Mouse (Mus musculus) hindbrain, embryonic 15.5 days (tissue): Measurements from ENCODE around the gene Trf. TPM values are rescaled to one million over a fixed set of nuclear protein-coding genes. Genes with fewer than 3 reads are reported as not detected.

Source experiments
- ATAC-seq: fragments of 200-750 bp; cut with Nextera tagmentation; 2 replicates; pipeline ENCODE4 v1.8.0; 2017; ENCODE audit warnings: low read depth, moderate number of reproducible peaks, moderate TSS enrichment; ENCODE audit not compliant: low FRiP score
- H3K27ac ChIP-seq: fragments of 300-500 bp; sonication (generic); replicated peaks from 2 replicates; pipeline ENCODE4 v1.5.1; 2015; ENCODE audit warnings: mild to moderate bottlenecking, inconsistent platforms
- H3K27me3 ChIP-seq: fragments of 300-500 bp; sonication (generic); 2 replicates; pipeline ENCODE4 v1.6.1; 2015; ENCODE audit warnings: control low read depth, inconsistent platforms
- H3K36me3 ChIP-seq: fragments of 300-500 bp; sonication (generic); 2 replicates; pipeline ENCODE4 v1.6.1; 2015; ENCODE audit warnings: control low read depth, inconsistent platforms
- H3K4me1 ChIP-seq: fragments of 300-500 bp; sonication (generic); replicated peaks from 2 replicates; pipeline ENCODE4 v1.6.1; 2015; ENCODE audit warnings: control low read depth, inconsistent platforms
- H3K4me2 ChIP-seq: fragments of 300-500 bp; sonication (generic); 2 replicates; pipeline ENCODE4 v1.6.1; 2015; ENCODE audit warnings: moderate library complexity, mild to moderate bottlenecking, inconsistent platforms
- H3K4me3 ChIP-seq: fragments of 300-500 bp; sonication (generic); 2 replicates; pipeline ENCODE4 v1.5.1; 2015; ENCODE audit warnings: mild to moderate bottlenecking, inconsistent platforms
- H3K9ac ChIP-seq: fragments of 300-500 bp; sonication (generic); 2 replicates; pipeline ENCODE4 v1.6.1; 2015; ENCODE audit warnings: inconsistent platforms
- H3K9me3 ChIP-seq: fragments of 300-500 bp; sonication (generic); 2 replicates; pipeline ENCODE4 v1.6.1; 2016; ENCODE audit warnings: control low read depth, inconsistent platforms
- WGBS: fragments of 180-500 bp; shearing (Covaris S2); methylation state at CpG from one replicate; pipeline ENCODE4 v1.1.7; 2015; 5-methylcytosine and 5-hydroxymethylcytosine counted together
- polyA plus RNA-seq: library from polyadenylated mRNA; unstranded; fragments of >200 nt; fragmentation: Nextera tagmentation; extraction: Ambion mirVana; gene quantifications from 2 replicates; pipeline ENCODE4 v1.2.1, GENCODE M21; 2015

Trf gene
- polyA plus RNA-seq, 1 experiment from 2014 or later = 40.4 TPM

DNA sequence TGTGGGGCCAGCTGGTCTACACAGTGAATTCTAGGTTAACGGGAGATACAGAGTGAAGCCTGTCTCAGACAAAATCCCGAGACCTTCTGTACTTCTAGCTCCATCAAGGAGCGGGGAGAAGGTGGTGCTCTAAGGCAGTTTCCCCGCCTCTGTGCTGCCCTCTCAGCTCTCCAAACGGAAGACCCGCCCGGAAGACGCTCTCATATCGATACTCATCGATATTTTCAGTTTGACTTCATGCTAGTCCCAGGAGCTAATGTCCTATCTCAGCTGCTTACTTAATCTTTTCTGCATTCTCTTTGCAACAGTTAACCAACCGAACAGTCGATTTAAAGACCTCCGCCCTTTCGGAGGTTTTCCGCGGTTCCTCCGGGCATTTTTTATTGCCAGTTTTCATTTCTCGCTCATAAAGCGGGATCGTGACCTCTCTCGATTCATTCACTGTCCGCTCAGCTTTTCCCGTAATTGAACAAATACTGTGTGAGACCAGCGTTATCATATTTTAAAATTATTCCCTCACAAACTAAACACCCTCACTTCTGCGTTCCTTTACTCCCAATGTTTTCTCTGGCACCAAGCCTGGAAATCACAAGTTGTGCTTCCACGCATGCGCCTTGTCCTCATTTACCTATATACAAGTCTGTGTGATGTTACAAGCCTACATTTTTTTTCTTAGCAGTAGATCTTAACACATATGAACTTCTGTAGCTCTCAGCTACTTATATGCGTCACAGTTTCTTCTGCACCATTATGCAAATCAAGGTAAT lies 17.4 kb downstream of the Trf start:
- WGBS = 82% methylated on average over 28 of the region's 28 CpGs
- Histone ChIP-seq H3K9me3 (no peaks in the 10 kb centered on the region), H3K4me2 (peak overlapping the region; percentile 27), H3K36me3 (no peaks in the 10 kb centered on the region), H3K9ac (no peak overlapping the region), H3K4me3 (peak overlapping the region; percentile 17; the same call in 1 of the 2 replicates), H3K27me3 (no peaks in the 10 kb centered on the region), H3K4me1 (no peaks in the 10 kb centered on the region), H3K27ac (no peak overlapping the region)
- no peak for ATAC-seq

- Histone ChIP-seq H3K36me3 (no peaks in the 10 kb centered on the region), H3K4me2 (no peak overlapping the region), H3K27me3 (no peaks in the 10 kb centered on the region), H3K4me3 (no peak overlapping the region), H3K9ac (no peak overlapping the region), H3K9me3 (no peaks in the 10 kb centered on the region), H3K4me1 (no peaks in the 10 kb centered on the region), H3K27ac (no peak overlapping the region)
- ATAC-seq = no peak; the same call in 1 of the 2 replicates
- WGBS = 42% methylated on average over 6 of the region's 6 CpGs
Observed at GRCm38 (mm10) chr9:103208802-103209423, 21.3 kb downstream of the Trf start.

GRCm38 (mm10) chr9:103207846-103208245 lies 22.4 kb downstream of the Trf start:
- Histone ChIP-seq H3K36me3 (no peaks in the 10 kb centered on the region), H3K9ac (no peak overlapping the region), H3K9me3 (no peaks in the 10 kb centered on the region), H3K4me2 (peak overlapping the region; percentile 50), H3K27me3 (no peaks in the 10 kb centered on the region), H3K27ac (no peak overlapping the region), H3K4me3 (peak overlapping the region; percentile 14), H3K4me1 (no peaks in the 10 kb centered on the region)
- 10% methylated on average over 16 of the region's 16 CpGs for WGBS
- peak; percentile 83 for ATAC-seq

- WGBS = 97% methylated on average over 5 of the region's 5 CpGs
- Histone ChIP-seq H3K27ac (no peak overlapping the region), H3K4me1 (peaks cover 5% of the 10 kb centered on the region), H3K27me3 (no peaks in the 10 kb centered on the region), H3K9me3 (no peaks in the 10 kb centered on the region), H3K4me3 (no peak overlapping the region), H3K4me2 (no peak overlapping the region), H3K9ac (no peak overlapping the region), H3K36me3 (no peaks in the 10 kb centered on the region)
- ATAC-seq = no peak
Observed at GRCm38 (mm10) chr9:103205786-103206185, 24.5 kb downstream of the Trf start.

DNA sequence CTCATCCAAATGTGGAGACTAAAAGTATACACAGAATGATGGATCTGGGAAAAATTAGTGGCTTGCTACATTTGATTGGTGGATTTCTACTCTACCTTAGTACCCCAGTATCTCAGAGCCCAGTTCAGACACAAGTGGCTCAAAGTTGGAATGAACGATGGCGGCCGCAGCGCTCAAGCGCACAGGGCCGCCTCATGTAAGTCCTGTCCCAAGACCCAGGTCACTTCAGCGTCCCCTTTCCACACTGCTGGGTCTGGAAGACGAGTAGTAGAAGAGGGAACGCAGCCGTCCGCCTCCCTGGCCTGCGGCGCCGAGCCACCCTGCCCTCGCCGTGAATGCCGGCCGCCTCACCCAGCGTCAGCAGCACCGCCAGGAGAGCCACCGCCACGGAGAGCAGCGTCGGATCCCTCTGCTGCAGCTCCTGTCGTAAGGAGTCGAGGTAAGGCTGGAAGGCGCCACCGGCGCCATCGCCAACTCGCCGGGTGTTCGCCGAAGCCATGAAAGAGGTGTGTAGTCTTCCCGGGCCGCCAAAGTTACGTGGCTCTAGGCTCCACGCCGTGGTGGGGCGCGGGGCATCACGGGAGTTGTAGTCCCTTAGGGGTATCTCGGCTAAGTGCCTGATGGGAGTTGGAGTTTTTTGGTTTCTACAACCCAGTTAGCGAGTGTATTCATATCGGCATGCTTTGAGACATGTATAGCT lies 28.5 kb downstream of the Trf start, which contains the start of gene Srprb:
Gene Srprb, minus strand, starts transcription at position 577 of the 700 bp plus-strand sequence.
- no peaks in the 10 kb centered on the region for H3K27me3 ChIP-seq
- H3K27ac ChIP-seq = peak within 1 kb of the TSS; percentile 79
- ATAC-seq = peak; percentile 98
- peaks cover 13% of the 10 kb centered on the region for H3K36me3 ChIP-seq
- H3K4me2 ChIP-seq = peak within 1 kb of the TSS; percentile 72
- H3K4me3 ChIP-seq = peak within 1 kb of the TSS; percentile 75
- H3K9ac ChIP-seq = peak within 1 kb of the TSS; percentile 68
- peaks cover 10% of the 10 kb centered on the region for H3K4me1 ChIP-seq
- WGBS = under 1% methylated on average over 42 of the region's 45 CpGs
- no peaks in the 10 kb centered on the region for H3K9me3 ChIP-seq

DNA sequence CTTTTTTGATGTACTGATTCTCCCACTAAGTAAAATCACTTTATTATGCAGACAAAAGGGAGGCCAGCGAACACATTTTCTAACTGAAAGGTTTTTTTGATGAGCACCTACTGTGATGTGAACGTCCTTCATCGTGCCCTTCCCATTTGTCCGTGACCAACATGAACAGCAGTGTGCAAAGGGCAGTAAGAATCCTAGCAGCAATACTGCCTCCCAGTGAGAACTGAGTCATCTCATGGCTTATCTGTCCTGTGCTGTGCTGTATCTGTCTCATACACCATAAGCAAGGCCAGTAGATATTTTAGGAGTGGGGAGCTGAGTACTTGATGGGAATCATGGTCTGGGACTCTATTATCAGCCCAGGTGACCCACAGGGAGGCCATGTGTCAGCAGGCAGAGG lies 41.8 kb downstream of the Trf start:
- no peak for ATAC-seq
- WGBS = 66% methylated on average over 4 of the region's 4 CpGs
- H3K36me3 ChIP-seq = peaks cover 28% of the 10 kb centered on the region; the same call in 1 of the 2 replicates
- H3K27ac ChIP-seq = no peak overlapping the region
- no peak overlapping the region for H3K4me3 ChIP-seq
- H3K9ac ChIP-seq = no peak overlapping the region
- H3K27me3 ChIP-seq = no peaks in the 10 kb centered on the region
- H3K9me3 ChIP-seq = no peaks in the 10 kb centered on the region
- H3K4me1 ChIP-seq = 0 out of 2 replicates have a peak, but pooled peaks cover 4% of the 10 kb centered on the region
- no peak overlapping the region for H3K4me2 ChIP-seq

- H3K27ac ChIP-seq = no peak overlapping the region
- WGBS = 57% methylated on average over 9 of the region's 9 CpGs
- no peaks in the 10 kb centered on the region for H3K27me3 ChIP-seq
- H3K9ac ChIP-seq = no peak overlapping the region
- H3K36me3 ChIP-seq = peaks cover 35% of the 10 kb centered on the region
- H3K9me3 ChIP-seq = no peaks in the 10 kb centered on the region
- H3K4me2 ChIP-seq = no peak overlapping the region
- H3K4me3 ChIP-seq = no peak overlapping the region
- peaks cover 4% of the 10 kb centered on the region; the same call in 1 of the 2 replicates for H3K4me1 ChIP-seq
- 0 out of 2 replicates have a peak, but pooled peaks have one; percentile 35 for ATAC-seq
Observed at GRCm38 (mm10) chr9:103186747-103187146, 43.5 kb downstream of the Trf start.

GRCm38 (mm10) chr9:103185946-103186345 lies 44.3 kb downstream of the Trf start:
- no peak overlapping the region for H3K27ac ChIP-seq
- peaks cover 30% of the 10 kb centered on the region for H3K36me3 ChIP-seq
- H3K4me1 ChIP-seq = peaks cover 6% of the 10 kb centered on the region
- H3K4me3 ChIP-seq = no peak overlapping the region
- no peak overlapping the region for H3K4me2 ChIP-seq
- no peaks in the 10 kb centered on the region for H3K27me3 ChIP-seq
- ATAC-seq = no peak
- no peak overlapping the region for H3K9ac ChIP-seq
- WGBS = 87% methylated on average over 8 of the region's 8 CpGs
- H3K9me3 ChIP-seq = no peaks in the 10 kb centered on the region

- no peak overlapping the region for H3K27ac ChIP-seq
- H3K9me3 ChIP-seq = no peaks in the 10 kb centered on the region
- 68% methylated on average over 4 of the region's 4 CpGs for WGBS
- peaks cover 17% of the 10 kb centered on the region for H3K4me1 ChIP-seq
- no peak overlapping the region for H3K4me3 ChIP-seq
- no peak overlapping the region for H3K9ac ChIP-seq
- no peak overlapping the region for H3K4me2 ChIP-seq
- peaks cover 20% of the 10 kb centered on the region; the same call in 1 of the 2 replicates for H3K36me3 ChIP-seq
- no peak for ATAC-seq
- H3K27me3 ChIP-seq = no peaks in the 10 kb centered on the region
Observed at GRCm38 (mm10) chr9:103184855-103185254, 45.4 kb downstream of the Trf start.

- 87% methylated on average over 8 of the region's 8 CpGs for WGBS
- Histone ChIP-seq H3K9ac (no peak overlapping the region), H3K36me3 (peaks cover 27% of the 10 kb centered on the region; the same call in 1 of the 2 replicates), H3K27me3 (no peaks in the 10 kb centered on the region), H3K27ac (no peak overlapping the region), H3K4me3 (no peak overlapping the region), H3K4me1 (peaks cover 15% of the 10 kb centered on the region), H3K9me3 (no peaks in the 10 kb centered on the region), H3K4me2 (no peak overlapping the region)
- no peak for ATAC-seq
Observed at GRCm38 (mm10) chr9:103181886-103182285, 48.4 kb downstream of the Trf start.

DNA sequence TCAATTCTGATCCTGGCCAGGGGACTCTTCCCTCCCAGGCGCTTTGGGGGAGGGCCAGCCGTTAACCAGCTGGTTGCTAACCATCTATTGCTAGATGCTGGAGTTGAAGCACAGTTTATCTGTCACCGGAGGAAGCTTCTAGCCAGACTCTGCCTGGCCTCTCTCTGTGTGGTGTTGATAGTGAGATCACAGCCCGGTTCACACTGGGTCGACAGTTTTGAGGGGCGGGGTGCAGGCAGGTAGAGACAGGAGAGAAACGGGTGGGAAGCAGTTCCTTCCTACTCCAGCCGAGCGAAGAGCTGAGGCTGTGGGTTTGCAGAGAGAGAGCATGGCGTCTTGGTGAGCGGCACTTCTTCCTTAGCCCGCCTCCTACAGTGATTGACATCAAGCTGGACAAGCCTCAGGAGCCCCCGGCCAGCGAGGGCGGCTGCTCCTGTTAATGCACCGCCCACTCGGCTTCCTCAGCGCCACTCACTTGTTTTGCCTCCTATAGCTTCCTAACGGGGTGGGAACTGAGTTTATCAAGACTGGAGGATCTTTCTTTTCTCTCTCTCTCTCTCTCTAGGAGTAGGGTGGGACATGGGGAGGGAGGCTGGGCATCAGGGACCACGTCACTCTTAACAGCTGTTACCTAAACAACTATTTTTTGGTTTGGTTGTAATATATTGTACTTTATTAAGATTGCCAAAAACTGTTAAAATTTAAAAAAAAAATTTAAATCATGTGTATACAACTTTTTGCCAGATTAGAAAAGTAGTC lies 49.3 kb downstream of the Trf start:
- Histone ChIP-seq H3K27ac (peak overlapping the region; percentile 44; the same call in 1 of the 2 replicates), H3K27me3 (no peaks in the 10 kb centered on the region), H3K9ac (no peak overlapping the region), H3K9me3 (no peaks in the 10 kb centered on the region), H3K4me1 (peaks cover 13% of the 10 kb centered on the region), H3K36me3 (peaks cover 27% of the 10 kb centered on the region; the same call in 1 of the 2 replicates), H3K4me2 (peak overlapping the region; percentile 40), H3K4me3 (peak overlapping the region; percentile 21)
- peak; percentile 76; the same call in 1 of the 2 replicates for ATAC-seq
- WGBS = 7% methylated on average over 20 of the region's 20 CpGs
